Mouse (Mus musculus): ENCODE measurements at regions not wholly inside any gene's neighbourhood (a gene's known extent, or its start where the extent isn't known, plus 50 kb on each side); places are given as distances from the start of the nearest gene placed in this dataset.

DNA sequence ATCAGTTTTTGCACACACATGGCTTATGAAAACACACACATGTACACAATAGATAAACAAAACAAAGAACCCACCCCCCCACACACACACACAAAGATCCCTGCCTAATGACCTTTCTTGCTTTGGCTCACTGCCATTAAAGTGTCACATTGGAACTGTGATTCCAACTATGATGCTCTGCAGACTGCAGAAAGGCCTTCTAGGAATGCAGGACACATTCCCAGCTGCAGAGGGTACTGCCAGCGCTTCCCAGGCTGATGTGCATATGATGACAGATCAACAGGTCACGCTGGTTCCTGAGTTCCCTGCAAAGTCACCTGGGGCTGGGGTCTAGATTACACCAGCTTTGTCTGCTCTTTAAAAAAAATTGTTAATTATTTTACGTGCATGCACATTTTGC is 68.1 kb upstream of the Ppm1j start:
- Histone ChIP-seq H3K27me3 (replicated peaks) (no peaks in the 10 kb centered on the region), H3K4me3 (no peak overlapping the region), H3K4me1 (peaks cover 22% of the 10 kb centered on the region), H3K4me2 (no peak overlapping the region), H3K9me3 (no peaks in the 10 kb centered on the region), H3K36me3 (no peaks in the 10 kb centered on the region), H3K27ac (replicated peaks) (peak overlapping the region; percentile 57), H3K9ac (no peak overlapping the region)
- ATAC-seq (ENCODE audit: extremely low read depth, insufficient number of reproducible peaks, low FRiP score, low TSS enrichment) = peak; percentile 42; the same call in 1 of the 2 replicates
- WGBS = 37% methylated on average over 3 of the region's 3 CpGs

- Histone ChIP-seq H3K9me3 (no peaks in the 10 kb centered on the region), H3K27ac (replicated peaks) (no peak overlapping the region), H3K9ac (peak overlapping the region; percentile 62), H3K36me3 (no peaks in the 10 kb centered on the region), H3K27me3 (replicated peaks) (no peaks in the 10 kb centered on the region), H3K4me1 (peaks cover 21% of the 10 kb centered on the region), H3K4me3 (peak overlapping the region; percentile 20), H3K4me2 (peak overlapping the region; percentile 65)
- 23% methylated on average over 8 of the region's 8 CpGs for WGBS
- no peak for ATAC-seq (ENCODE audit: extremely low read depth, insufficient number of reproducible peaks, low FRiP score, low TSS enrichment)
Measured at GRCm38 (mm10) chr3:104713836-104714631, 66.8 kb upstream of the Ppm1j start.

DNA sequence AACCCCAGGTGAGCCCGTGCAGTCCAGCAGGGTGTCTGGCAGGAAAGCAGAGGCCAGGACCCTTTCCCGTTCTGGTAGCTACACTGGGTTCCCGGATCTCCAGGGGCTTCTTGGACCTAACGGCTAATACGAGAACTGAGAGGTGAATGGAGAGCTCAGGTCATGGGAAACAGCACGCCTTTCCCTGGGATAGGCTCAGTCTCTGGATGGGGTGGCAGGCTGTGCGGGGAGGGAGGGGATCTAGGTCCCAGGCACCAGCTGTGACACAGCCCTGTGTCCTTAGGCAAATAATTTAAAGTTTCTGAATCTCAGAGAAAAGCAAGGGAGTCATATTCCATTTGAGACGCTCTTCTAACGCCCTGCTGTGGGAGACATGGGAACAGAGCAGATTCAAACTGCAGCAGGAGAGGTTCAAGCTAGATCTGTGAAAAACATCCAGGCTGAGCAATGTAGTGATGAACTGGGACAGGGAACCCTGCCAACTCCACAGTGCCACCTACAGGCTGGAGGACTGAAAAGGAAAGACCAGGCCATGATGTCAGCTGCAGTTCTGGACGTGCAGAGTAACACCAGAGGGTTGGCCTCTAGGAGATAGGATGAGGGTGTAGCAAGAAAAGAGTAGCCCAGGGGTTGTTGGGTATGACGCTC is 66.1 kb upstream of the Ppm1j start:
- Histone ChIP-seq H3K4me1 (peaks cover 21% of the 10 kb centered on the region), H3K36me3 (no peaks in the 10 kb centered on the region), H3K4me2 (peak overlapping the region; percentile 65), H3K27me3 (replicated peaks) (no peaks in the 10 kb centered on the region), H3K9ac (peak overlapping the region; percentile 62), H3K4me3 (peak overlapping the region; percentile 20), H3K9me3 (no peaks in the 10 kb centered on the region), H3K27ac (replicated peaks) (no peak overlapping the region)
- no peak for ATAC-seq (ENCODE audit: extremely low read depth, insufficient number of reproducible peaks, low FRiP score, low TSS enrichment)
- 37% methylated on average over 11 of the region's 11 CpGs for whole genome bisulfite sequencing

Measured in heart, embryonic 13.5 days (tissue).